Mouse (Mus musculus) limb, embryonic 11.5 days (tissue): ENCODE results near the gene Nxf1. TPM values are rescaled to one million over a fixed set of nuclear protein-coding genes. Genes with fewer than 3 reads are reported as not detected.

Source experiments
- ATAC-seq: fragments of 200-750 bp; cut with Nextera tagmentation; 2 replicates; pipeline ENCODE4 v1.8.0; 2017; ENCODE audit warnings: low read depth; ENCODE audit not compliant: insufficient number of reproducible peaks, low FRiP score, low TSS enrichment
- DNase-seq: peaks from one replicate; pipeline ENCODE4 v3.0.0-alpha.2; 2015; ENCODE audit warnings: low spot score
- H3K27ac ChIP-seq: fragments of 300-500 bp; sonication (generic); replicated peaks from 2 replicates; pipeline ENCODE4 v1.5.1; 2014; ENCODE audit warnings: low read depth, mild to moderate bottlenecking, low read length
- H3K27me3 ChIP-seq: fragments of 300-500 bp; sonication (generic); 2 replicates; pipeline ENCODE4 v1.6.1; 2014; ENCODE audit warnings: mild to moderate bottlenecking, low read length, mixed read lengths; ENCODE audit not compliant: control insufficient read depth, insufficient read depth
- H3K36me3 ChIP-seq: fragments of 300-500 bp; sonication (generic); 2 replicates; pipeline ENCODE4 v1.6.1; 2014; ENCODE audit warnings: mild to moderate bottlenecking, low read length, moderate library complexity, mixed read lengths; ENCODE audit not compliant: control insufficient read depth, insufficient read depth
- H3K4me1 ChIP-seq: fragments of 300-500 bp; sonication (generic); 2 replicates; pipeline ENCODE4 v1.6.1; 2014; ENCODE audit warnings: low read length, mixed read lengths; ENCODE audit not compliant: control insufficient read depth, insufficient read depth
- H3K4me2 ChIP-seq: fragments of 300-500 bp; sonication (generic); 2 replicates; pipeline ENCODE4 v1.6.1; 2014; ENCODE audit warnings: low read depth, mild to moderate bottlenecking, moderate library complexity; ENCODE audit not compliant: severe bottlenecking
- H3K4me3 ChIP-seq: fragments of 300-500 bp; sonication (generic); 2 replicates; pipeline ENCODE4 v1.5.1; 2014; ENCODE audit warnings: low read depth, low read length
- H3K9ac ChIP-seq: fragments of 300-500 bp; sonication (generic); 2 replicates; pipeline ENCODE4 v1.6.1; 2014; ENCODE audit warnings: mild to moderate bottlenecking, low read length
- H3K9me3 ChIP-seq: fragments of 300-500 bp; sonication (generic); 2 replicates; pipeline ENCODE4 v1.6.1; 2016; ENCODE audit warnings: low read length; ENCODE audit not compliant: control insufficient read depth
- WGBS: fragments of 180-500 bp; shearing (Covaris S2); extraction: QIAGEN DNeasy Blood & Tissue Kit; methylation state at CpG from one replicate; pipeline ENCODE4 v1.1.7; 2014; 5-methylcytosine and 5-hydroxymethylcytosine counted together
- polyA plus RNA-seq: library from polyadenylated mRNA; unstranded; fragments of >200 nt; fragmentation: Nextera tagmentation; extraction: Ambion mirVana; gene quantifications from 2 replicates; pipeline ENCODE4 v1.2.1, GENCODE M21; 2014

Nxf1 gene
- polyA plus RNA-seq, 1 experiment from 2014 or later, result 228 TPM

DNA sequence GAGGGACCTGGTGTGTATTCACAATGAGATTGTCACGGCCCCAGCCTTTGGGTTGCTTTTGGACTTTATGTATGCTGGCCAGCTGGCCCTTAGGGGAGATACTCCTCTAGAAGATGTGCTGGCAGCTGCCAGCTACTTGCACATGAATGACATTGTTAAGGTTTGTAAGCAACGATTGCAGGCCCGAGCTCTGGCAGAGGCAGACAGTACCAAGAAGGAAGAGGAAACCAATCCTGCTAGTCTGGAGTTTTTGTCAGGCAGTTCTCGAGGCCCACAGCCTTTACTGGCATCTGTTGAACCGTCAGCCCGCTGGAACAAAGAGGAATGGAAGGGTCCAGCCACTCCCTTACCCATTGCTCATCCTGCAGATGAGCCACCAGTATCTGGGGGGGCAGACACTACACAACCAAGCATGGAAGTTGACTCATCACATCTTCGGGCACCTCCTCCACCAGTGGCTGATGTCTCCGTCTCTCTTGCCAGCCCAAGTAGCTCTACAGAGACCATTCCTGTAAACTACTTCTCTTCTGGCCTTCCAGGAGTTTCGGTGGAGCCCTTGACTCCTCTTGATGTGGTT, 46.4 kb downstream of the Nxf1 start:
- Histone ChIP-seq H3K4me3 (0 out of 2 replicates have a peak overlapping the region, but pooled peaks have one; percentile 42), H3K4me1 (0 out of 2 replicates have a peak, but pooled peaks cover 4% of the 10 kb centered on the region), H3K27ac (no peak overlapping the region), H3K9me3 (no peaks in the 10 kb centered on the region), H3K4me2 (peak overlapping the region; percentile 49), H3K27me3 (no peaks in the 10 kb centered on the region), H3K36me3 (peaks cover 6% of the 10 kb centered on the region; the same call in 1 of the 2 replicates), H3K9ac (no peak overlapping the region)
- ATAC-seq, result no peak
- no peak for DNase-seq
- WGBS, result 92% methylated on average over 9 of the region's 9 CpGs

DNA sequence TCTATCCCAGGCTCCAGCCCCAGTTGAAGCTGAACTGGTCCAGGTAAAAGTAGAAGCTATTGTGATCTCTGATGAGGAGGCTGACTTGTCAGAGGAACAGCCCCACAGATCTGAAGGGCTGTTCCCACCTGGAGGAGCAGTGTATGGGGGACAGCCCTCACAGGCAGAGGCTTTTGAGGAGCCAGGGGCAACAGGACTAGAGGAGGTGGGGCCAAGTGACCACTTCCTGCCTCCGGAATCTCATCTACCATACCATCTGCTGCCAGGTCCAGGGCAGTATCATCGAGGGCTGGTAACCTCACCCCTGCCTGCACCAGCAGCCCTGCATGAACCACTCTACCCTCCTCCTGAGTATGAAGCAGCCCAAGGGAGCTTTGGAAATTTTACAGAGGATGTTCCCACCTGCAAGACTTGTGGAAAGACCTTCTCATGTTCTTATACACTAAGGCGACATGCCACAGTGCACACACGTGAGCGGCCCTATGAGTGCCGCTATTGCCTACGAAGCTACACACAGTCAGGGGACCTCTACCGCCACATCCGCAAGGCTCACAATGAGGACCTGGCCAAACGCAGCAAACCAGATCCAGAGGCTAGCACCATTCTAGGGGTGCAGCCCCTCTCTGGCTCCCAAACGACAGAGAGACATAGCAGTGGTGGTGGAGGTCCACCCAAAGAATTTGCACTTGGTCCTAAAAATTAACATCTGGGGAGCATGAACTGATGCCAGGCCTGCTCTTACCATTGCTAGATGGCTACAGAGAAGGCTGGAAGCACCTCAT, 47.2 kb downstream of the Nxf1 start:
- Histone ChIP-seq H3K4me3 (no peak overlapping the region), H3K36me3 (peaks cover 7% of the 10 kb centered on the region; the same call in 1 of the 2 replicates)
- no peak for ATAC-seq

DNA sequence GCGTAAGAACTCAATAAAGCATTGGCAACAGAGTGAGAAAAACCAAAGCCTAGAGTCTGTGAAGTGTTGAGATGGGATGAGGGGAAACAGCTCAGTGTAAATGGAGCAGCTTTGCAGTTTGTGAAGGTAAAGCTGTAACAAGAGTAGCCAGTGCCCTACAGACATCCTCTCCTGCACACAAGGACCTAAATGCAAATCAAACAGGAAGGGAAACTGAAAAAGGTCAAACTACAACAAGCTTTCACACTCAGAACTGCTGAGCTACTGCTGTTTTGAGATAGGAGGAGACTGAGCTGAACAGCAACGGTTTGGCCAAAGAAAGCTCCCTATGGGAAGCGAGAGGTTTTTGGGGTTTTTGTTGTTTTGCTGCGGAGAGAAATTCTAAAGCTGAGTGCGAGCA, 49.9 kb downstream of the Nxf1 start:
- WGBS, result 92% methylated on average over 5 of the region's 5 CpGs
- H3K4me3 ChIP-seq, result no peak overlapping the region
- DNase-seq (no peak), ATAC-seq (no peak)
- H3K27ac ChIP-seq, result no peak overlapping the region
- H3K4me2 ChIP-seq, result no peak overlapping the region
- no peaks in the 10 kb centered on the region for H3K27me3 ChIP-seq
- no peaks in the 10 kb centered on the region for H3K9me3 ChIP-seq
- H3K9ac ChIP-seq, result no peak overlapping the region
- peaks cover 10% of the 10 kb centered on the region for H3K36me3 ChIP-seq
- H3K4me1 ChIP-seq, result 0 out of 2 replicates have a peak, but pooled peaks cover 4% of the 10 kb centered on the region

More for the DNA sequence above, 47.2 kb downstream of the Nxf1 start:
- Histone ChIP-seq H3K9me3 (no peaks in the 10 kb centered on the region), H3K27me3 (no peaks in the 10 kb centered on the region), H3K4me2 (no peak overlapping the region), H3K9ac (no peak overlapping the region), H3K4me1 (0 out of 2 replicates have a peak, but pooled peaks cover 4% of the 10 kb centered on the region), H3K27ac (no peak overlapping the region)
- 92% methylated on average over 11 of the region's 11 CpGs for WGBS
- DNase-seq, result no peak

DNA sequence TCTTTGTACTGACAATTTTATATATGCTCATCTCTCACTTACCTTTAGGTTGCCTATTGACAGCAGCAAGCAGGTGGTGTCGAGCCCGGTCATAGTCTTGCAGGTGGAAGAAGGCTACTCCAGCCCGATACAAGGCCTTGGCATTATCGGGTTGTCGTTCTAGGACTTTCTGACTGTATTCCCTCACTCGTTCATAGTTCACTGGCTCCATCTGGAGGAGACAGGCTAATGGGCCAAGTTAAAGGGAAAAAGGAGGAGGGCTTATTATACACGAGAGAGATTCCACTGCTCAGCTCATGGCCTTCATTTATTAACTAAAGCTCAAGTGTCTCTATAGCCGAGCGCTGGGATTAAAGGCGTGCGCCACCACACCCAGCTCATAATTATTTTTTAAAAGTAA, 58.9 kb downstream of the Nxf1 start:
- Histone ChIP-seq H3K27ac (no peak overlapping the region), H3K4me2 (no peak overlapping the region), H3K36me3 (peaks cover 16% of the 10 kb centered on the region), H3K4me3 (no peak overlapping the region), H3K4me1 (peaks cover 8% of the 10 kb centered on the region), H3K9ac (no peak overlapping the region), H3K9me3 (no peaks in the 10 kb centered on the region), H3K27me3 (no peaks in the 10 kb centered on the region)
- WGBS, result 88% methylated on average over 11 of the region's 11 CpGs
- ATAC-seq (no peak), DNase-seq (no peak)

DNA sequence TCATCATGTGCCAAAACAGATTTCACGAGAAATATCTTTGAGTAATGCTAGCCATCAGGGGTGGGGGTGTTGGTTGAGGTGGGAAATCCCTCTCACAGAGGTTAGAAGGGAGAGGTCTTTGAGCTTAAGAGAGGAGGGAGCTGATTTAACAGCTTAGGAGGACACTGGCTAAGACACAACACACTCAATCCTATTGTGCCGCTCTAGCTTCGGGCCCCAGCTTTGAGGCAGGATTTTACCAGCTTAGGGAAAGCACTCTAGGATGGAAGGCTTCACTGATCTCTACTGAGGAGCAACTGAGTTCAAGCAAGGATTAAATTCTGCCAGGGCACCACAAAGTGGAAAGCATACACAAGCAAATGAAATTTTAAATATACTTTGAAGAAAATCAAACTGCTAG, 60.1 kb downstream of the Nxf1 start:
- 91% methylated on average over 3 of the region's 3 CpGs for WGBS
- Histone ChIP-seq H3K27me3 (no peaks in the 10 kb centered on the region), H3K36me3 (peaks cover 13% of the 10 kb centered on the region), H3K9me3 (no peaks in the 10 kb centered on the region), H3K4me2 (no peak overlapping the region), H3K4me3 (0 out of 2 replicates have a peak overlapping the region, but pooled peaks have one; percentile 0), H3K27ac (no peak overlapping the region), H3K4me1 (peaks cover 10% of the 10 kb centered on the region), H3K9ac (no peak overlapping the region)
- ATAC-seq (no peak), DNase-seq (no peak)

DNA sequence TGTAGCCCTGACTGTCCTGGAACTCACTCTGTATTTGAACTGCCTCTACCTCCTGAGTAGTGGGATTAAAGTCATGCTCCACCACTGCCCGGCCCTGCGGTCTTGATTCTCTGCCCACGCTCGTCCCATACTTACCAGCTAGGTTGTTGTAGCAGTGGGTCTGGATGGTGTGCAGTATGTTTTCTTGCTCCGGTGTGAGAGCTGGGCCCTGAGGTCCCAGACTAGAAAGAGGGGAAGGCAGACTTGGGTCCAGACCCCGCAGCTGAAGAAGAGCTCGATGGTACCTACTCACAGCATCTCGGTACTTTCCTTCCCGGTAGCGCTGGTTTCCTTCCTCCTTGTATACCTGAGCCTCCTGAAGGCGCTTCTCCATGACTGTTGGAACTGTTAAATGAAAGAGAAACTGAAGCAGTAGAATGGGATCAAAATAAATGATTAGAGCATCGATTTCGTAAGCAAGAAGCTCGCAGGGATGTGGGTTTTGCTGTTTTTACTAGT, 61.5 kb downstream of the Nxf1 start:
- Histone ChIP-seq H3K36me3 (peaks cover 13% of the 10 kb centered on the region; the same call in 1 of the 2 replicates), H3K4me2 (peak overlapping the region; percentile 82), H3K27ac (peak overlapping the region; percentile 91), H3K4me3 (peak overlapping the region; percentile 100), H3K27me3 (no peaks in the 10 kb centered on the region), H3K4me1 (peaks cover 14% of the 10 kb centered on the region), H3K9me3 (no peaks in the 10 kb centered on the region), H3K9ac (peak overlapping the region; percentile 76)
- WGBS, result 30% methylated on average over 14 of the region's 14 CpGs
- ATAC-seq, result no peak
- no peak for DNase-seq

DNA sequence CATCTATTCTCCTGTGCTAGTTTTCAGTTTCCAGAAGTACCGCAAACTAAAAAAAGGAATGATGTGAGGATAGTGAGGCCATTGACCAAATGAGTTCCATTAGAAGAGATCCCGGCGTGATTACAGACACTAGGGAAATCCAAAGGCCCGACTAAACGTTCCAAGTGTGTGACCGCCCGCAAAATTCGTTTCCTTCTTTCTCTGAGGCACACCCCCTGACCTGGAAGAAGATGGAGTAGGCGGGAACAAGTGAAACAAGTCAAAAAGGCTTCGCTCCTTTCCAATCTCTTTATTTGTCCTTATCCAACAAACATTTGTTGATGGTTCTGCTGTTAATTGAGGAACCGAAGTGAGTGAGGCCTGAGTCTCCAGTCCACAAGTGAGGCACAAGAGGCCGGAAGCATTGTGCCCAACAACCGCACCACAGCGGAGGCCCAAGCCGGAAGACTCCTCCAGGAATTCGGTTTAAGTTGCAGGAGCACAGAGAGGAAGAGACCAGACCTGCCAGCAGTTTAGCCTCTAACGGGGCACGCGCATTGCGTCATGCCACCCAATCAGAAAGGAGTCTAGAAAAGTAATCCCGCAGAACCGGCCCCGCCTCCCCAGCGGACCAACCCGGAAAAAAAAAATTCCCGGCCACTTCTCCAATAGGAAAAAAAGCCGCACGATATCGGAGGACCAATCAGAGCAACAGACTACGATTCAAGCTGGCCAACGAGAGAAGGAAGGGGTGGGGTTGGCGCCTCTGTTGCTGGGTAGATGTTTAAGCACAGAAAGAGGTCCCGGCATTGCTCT, 62.1 kb downstream of the Nxf1 start, which contains the start of gene Ttc9c:
Gene Ttc9c (minus strand): TSS at position 533 of the 795 bp plus-strand sequence.
- DNase-seq, result peak; percentile 98
- peak; percentile 95 for ATAC-seq
- Histone ChIP-seq H3K4me1 (peaks cover 14% of the 10 kb centered on the region), H3K27me3 (no peaks in the 10 kb centered on the region), H3K4me3 (peak within 1 kb of the TSS; percentile 100), H3K9ac (peak within 1 kb of the TSS; percentile 95), H3K4me2 (peak within 1 kb of the TSS; percentile 82), H3K9me3 (no peaks in the 10 kb centered on the region), H3K27ac (peak within 1 kb of the TSS; percentile 98), H3K36me3 (peaks cover 13% of the 10 kb centered on the region; the same call in 1 of the 2 replicates)
- WGBS, result under 1% methylated on average over 33 of the region's 33 CpGs
